Mouse (Mus musculus) stomach, embryonic 15.5 days (tissue): ENCODE results near the gene Apobec4. TPM values are rescaled to one million over a fixed set of nuclear protein-coding genes. Genes with fewer than 3 reads are reported as not detected.

ENCODE experiments used
- ATAC-seq: fragments of 200-750 bp; cut with Nextera tagmentation; 2 replicates; pipeline ENCODE4 v1.8.0; 2017; ENCODE audit warnings: low read depth, moderate number of reproducible peaks, moderate TSS enrichment; ENCODE audit not compliant: insufficient read depth, low FRiP score
- H3K27ac ChIP-seq: fragments of 300-500 bp; sonication (generic); 2 replicates; pipeline ENCODE4 v1.5.1; 2015; ENCODE audit warnings: mild to moderate bottlenecking, inconsistent platforms
- H3K27me3 ChIP-seq: fragments of 300-500 bp; sonication (generic); replicated peaks from 2 replicates; pipeline ENCODE4 v1.6.1; 2015; ENCODE audit warnings: inconsistent platforms
- H3K36me3 ChIP-seq: fragments of 300-500 bp; sonication (generic); 2 replicates; pipeline ENCODE4 v1.6.1; 2015; ENCODE audit warnings: inconsistent platforms
- H3K4me1 ChIP-seq: fragments of 300-500 bp; sonication (generic); 2 replicates; pipeline ENCODE4 v1.6.1; 2015; ENCODE audit warnings: inconsistent platforms
- H3K4me2 ChIP-seq: fragments of 300-500 bp; sonication (generic); 2 replicates; pipeline ENCODE4 v1.6.1; 2015; ENCODE audit warnings: mild to moderate bottlenecking, inconsistent platforms
- H3K4me3 ChIP-seq: fragments of 300-500 bp; sonication (generic); replicated peaks from 2 replicates; pipeline ENCODE4 v1.5.1; 2015; ENCODE audit warnings: inconsistent platforms
- H3K9ac ChIP-seq: fragments of 300-500 bp; sonication (generic); 2 replicates; pipeline ENCODE4 v1.6.1; 2015; ENCODE audit warnings: inconsistent platforms
- H3K9me3 ChIP-seq: fragments of 300-500 bp; sonication (generic); 2 replicates; pipeline ENCODE4 v1.6.1; 2016; ENCODE audit warnings: inconsistent platforms
- WGBS: fragments of 180-500 bp; shearing (Covaris S2); methylation state at CpG from one replicate; pipeline ENCODE4 v1.1.7; 2015; 5-methylcytosine and 5-hydroxymethylcytosine counted together
- polyA plus RNA-seq: library from polyadenylated mRNA; unstranded; fragments of >200 nt; fragmentation: Nextera tagmentation; extraction: Ambion mirVana; gene quantifications from 2 replicates; pipeline ENCODE4 v1.2.1, GENCODE M21; 2015

The Apobec4 gene
- polyA plus RNA-seq, 1 experiment from 2014 or later: 0.08 TPM

DNA sequence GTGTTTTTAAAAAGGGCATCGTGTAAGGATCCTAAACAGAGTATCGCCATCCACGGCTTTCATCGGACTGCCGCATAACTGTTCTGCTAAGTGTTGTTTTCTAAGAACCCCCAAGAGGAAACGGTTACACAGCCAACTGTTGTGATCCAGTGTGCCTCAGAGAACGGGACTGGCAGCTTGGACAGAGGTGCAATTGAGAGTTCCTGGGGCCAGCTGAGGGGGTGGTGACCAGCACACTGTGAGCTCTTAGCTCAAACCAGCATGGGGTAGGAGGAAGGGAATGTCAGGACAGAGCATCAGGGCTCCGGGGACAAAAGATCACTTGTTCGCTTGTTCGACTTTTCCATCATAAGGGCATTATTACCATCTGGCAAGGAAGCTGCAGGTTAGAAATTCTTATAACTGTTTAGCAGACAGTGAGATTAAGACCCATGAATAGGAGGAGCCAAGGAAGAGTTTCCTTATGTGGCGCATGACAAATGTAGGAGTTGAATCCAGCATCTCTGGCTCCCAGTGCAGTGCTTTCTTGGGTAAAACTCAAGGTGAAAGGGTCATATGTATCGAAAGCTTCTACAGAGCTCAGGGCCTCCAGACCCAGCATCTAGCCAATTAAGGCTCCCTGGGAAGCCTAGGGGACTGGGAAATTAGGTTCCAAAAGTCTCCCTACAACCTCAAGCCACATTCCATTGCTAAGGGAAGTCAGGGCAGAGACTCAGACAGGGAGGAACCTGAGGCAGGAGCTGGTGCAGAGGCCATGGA, 42.6 kb downstream of the Apobec4 start:
- H3K27ac ChIP-seq: no peak overlapping the region
- 66% methylated on average over 12 of the region's 12 CpGs for WGBS
- H3K4me3 ChIP-seq: no peak overlapping the region
- peaks cover 4% of the 10 kb centered on the region; the same call in 1 of the 2 replicates for H3K4me1 ChIP-seq
- peak; percentile 48; the same call in 1 of the 2 replicates for ATAC-seq
- no peak overlapping the region for H3K9ac ChIP-seq
- H3K36me3 ChIP-seq: no peaks in the 10 kb centered on the region
- H3K9me3 ChIP-seq: no peaks in the 10 kb centered on the region
- H3K27me3 ChIP-seq: no peaks in the 10 kb centered on the region
- no peak overlapping the region for H3K4me2 ChIP-seq

DNA sequence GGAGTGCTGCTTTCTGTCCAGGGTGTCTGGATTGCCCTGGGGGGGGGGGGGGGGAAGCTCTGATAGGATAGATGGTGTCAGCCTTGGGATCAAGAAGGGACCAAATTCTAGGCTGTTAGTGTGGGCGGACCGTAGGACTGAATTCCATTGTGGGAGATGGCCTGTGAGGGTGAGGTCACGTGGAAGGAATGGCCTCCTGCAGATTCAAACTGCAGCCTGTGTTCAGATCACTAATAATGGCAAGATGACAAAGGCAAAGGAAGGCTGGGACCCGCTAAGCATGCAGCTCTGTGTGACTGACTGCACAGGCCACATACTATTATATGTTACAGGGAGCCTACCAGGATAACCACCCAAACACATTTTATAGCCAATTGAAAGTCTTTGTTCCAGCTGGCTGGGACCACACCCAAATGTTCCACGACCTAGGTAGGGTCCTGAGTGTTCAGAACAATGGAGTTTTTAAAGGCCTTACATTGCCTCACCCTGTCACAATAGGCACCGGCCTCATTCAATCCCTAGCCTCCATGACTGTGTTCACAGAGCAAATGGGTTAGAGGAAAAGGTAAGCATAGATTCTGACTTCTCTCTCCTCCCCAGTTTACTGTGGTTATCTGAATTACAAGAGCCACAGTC, 43.3 kb downstream of the Apobec4 start:
- no peak overlapping the region for H3K27ac ChIP-seq
- no peak overlapping the region for H3K4me3 ChIP-seq
- whole genome bisulfite sequencing: 72% methylated on average over 6 of the region's 6 CpGs
- no peak overlapping the region for H3K9ac ChIP-seq
- H3K4me2 ChIP-seq: no peak overlapping the region
- no peaks in the 10 kb centered on the region for H3K9me3 ChIP-seq
- H3K27me3 ChIP-seq: no peaks in the 10 kb centered on the region
- H3K36me3 ChIP-seq: no peaks in the 10 kb centered on the region
- no peak for ATAC-seq
- H3K4me1 ChIP-seq: 0 out of 2 replicates have a peak, but pooled peaks cover 2% of the 10 kb centered on the region

DNA sequence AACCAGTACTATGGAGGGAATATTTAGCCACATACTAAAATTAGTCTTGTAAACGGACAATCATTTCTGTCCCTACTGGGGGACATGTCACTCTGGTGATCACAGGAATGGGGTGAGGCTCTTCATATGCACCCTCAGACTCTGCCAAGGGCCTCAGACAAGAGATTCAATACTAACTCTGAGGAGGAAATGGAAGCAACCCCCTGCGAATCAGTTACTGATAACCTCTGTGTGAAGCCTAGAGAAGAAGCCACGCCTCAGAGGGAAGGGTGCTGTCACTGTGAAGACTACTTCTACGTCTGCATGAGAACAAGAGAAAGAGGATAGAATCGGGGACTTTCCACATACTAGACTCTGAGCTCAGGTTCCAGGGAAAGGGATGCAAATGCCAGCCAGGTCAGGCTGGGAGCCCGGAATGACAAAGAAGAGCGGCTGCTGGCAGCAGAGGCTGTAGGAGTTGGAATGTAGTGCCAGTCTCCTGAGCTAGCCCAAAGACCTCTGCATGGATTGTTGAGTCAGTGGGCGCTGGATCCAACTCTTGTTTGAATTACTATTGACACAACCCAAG, 45.4 kb downstream of the Apobec4 start:
- 65% methylated on average over 8 of the region's 8 CpGs for WGBS
- Histone ChIP-seq H3K4me2 (no peak overlapping the region), H3K9ac (no peak overlapping the region), H3K4me1 (0 out of 2 replicates have a peak, but pooled peaks cover 2% of the 10 kb centered on the region), H3K9me3 (no peaks in the 10 kb centered on the region), H3K27me3 (no peaks in the 10 kb centered on the region), H3K36me3 (no peaks in the 10 kb centered on the region), H3K27ac (no peak overlapping the region), H3K4me3 (no peak overlapping the region)
- ATAC-seq: no peak

DNA sequence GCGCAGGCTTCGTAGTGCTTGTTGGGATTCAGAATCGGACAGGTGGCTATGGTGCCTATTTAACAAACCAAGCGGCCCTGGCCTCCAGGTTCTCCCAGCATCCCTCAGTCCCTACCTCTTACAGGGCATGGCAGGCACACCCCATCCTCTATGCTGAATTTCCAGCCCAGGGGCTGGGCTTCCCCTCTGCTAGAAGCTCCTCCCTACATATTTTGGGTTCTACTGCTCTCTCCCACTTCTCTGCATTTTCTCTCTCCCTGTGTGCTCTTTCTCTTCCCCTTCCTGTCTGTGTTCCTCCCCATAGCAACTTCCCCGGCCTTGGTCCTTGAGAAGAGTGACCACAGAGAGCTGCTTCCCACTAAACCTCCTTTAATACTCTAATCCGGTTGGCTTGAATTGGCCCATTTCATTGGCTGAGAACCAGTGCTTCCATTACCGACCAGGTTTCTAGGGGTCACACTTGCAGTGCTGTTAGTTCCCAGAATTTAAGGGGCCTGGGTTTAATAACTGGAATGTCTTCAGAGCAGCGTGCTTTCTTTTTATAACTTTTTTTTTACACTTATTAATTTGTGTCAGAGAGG, 46.4 kb downstream of the Apobec4 start:
- no peak for ATAC-seq

DNA sequence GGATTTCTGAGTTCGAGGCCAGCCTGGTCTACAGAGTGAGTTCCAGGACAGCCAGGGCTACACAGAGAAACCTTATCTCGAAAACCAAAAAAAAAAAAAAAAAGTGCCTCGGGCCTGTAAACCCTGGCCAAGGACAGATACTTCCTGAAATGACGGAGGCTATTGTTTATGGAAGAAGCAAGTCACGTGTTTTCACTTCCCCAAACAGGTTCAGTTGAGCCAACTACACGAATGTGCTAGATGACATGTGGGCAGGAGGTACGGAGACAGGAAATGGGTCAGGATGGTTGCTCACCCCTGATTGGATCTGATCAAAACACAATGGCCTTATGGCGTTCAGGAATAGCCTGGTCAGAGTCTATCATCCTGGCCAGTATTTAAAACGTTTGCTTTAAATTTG, 47.8 kb downstream of the Apobec4 start:
- Histone ChIP-seq H3K4me1 (no peaks in the 10 kb centered on the region), H3K27me3 (no peaks in the 10 kb centered on the region), H3K9ac (no peak overlapping the region), H3K4me3 (no peak overlapping the region), H3K27ac (no peak overlapping the region), H3K36me3 (no peaks in the 10 kb centered on the region), H3K4me2 (no peak overlapping the region), H3K9me3 (no peaks in the 10 kb centered on the region)
- 55% methylated on average over 9 of the region's 9 CpGs for WGBS
- peak; percentile 50; the same call in 1 of the 2 replicates for ATAC-seq

More for the DNA sequence above, 46.4 kb downstream of the Apobec4 start:
- H3K4me1 ChIP-seq: no peaks in the 10 kb centered on the region
- H3K27me3 ChIP-seq: no peaks in the 10 kb centered on the region
- H3K9ac ChIP-seq: no peak overlapping the region
- H3K27ac ChIP-seq: no peak overlapping the region
- no peak overlapping the region for H3K4me3 ChIP-seq
- no peaks in the 10 kb centered on the region for H3K36me3 ChIP-seq
- no peaks in the 10 kb centered on the region for H3K9me3 ChIP-seq
- H3K4me2 ChIP-seq: no peak overlapping the region
- 76% methylated on average over 8 of the region's 8 CpGs for WGBS

DNA sequence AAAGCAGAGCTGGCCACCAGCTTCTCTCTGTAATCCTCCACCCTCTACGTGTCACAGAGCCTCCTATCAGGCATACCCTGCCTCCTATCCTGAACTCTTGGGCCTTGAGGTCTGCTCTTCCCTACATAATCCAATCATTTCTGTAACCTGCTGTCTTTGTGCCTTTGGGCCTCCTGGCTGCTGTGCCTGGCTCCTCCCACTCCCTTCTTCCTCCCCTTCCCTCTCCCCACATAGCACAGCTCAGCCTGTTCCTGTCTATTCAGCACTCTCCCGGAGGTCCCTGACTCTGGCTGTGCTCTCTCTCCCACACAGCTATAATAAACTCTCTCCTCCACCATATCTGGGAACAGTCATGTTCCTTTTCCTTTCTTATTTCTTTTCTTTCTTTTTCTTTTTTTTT, 49.5 kb downstream of the Apobec4 start, which contains the start of gene Ncf2:
Gene Ncf2 (plus strand): TSS at position 298 of the 400 bp plus-strand sequence.
- H3K4me3 ChIP-seq: no peak within 1 kb of the TSS
- H3K9me3 ChIP-seq: no peaks in the 10 kb centered on the region
- H3K36me3 ChIP-seq: no peaks in the 10 kb centered on the region
- peak within 1 kb of the TSS; percentile 2 for H3K27ac ChIP-seq
- H3K4me1 ChIP-seq: no peaks in the 10 kb centered on the region
- WGBS: 16% methylated on average over 2 of the region's 2 CpGs
- H3K27me3 ChIP-seq: no peaks in the 10 kb centered on the region
- H3K4me2 ChIP-seq: no peak within 1 kb of the TSS
- peak; percentile 86; the same call in 1 of the 2 replicates for ATAC-seq
- H3K9ac ChIP-seq: no peak within 1 kb of the TSS

DNA sequence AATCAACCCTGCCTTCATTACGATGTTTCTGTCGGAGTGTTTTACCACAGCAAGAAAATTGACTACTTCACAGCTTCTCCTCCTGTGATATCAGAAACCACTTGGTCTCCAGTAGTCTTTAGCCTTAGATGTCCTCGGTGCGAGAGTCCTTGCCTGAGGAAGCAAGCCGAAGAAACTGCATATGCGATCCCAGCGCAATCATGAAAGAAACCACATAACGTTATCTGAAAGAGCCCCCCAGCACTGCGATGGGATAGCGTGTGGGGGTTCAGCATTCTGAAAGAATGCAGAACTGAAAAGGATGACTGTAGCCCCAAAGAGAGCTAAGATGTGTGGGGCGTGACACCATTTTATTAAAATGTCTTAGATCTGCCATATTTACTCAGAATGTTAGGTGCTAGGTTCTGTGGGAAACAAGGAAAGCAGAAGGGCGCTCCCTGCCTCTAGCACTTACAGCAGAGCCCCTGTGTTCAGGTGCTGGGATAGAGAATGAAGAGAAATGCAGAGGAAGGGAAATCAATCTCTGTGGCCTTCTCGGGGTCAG, 50.4 kb downstream of the Apobec4 start:
- ATAC-seq: no peak
- 81% methylated on average over 13 of the region's 13 CpGs for WGBS
- no peak overlapping the region for H3K4me2 ChIP-seq

DNA sequence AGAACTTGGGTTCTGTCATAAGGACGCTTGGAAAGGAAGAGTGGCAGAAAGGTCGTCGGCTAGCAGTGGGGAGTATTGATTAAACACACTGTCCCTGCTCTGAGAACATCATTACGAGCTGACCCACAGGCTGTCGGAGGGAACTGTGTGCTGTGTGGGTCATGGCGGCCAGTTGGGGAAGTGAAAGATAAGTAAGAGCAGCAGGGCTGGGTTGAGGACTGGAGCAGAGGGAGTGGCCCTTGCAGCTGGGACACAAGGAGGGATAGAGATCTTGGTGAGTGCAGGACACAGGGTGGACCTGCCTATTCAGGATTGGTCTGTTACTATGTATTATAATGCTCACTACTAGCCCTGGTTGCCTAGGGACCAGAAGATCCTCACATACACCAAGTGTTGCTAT, 54.6 kb downstream of the Apobec4 start:
- WGBS: 70% methylated on average over 6 of the region's 6 CpGs
- no peak for ATAC-seq
- Histone ChIP-seq H3K4me2 (no peak overlapping the region), H3K27ac (no peak overlapping the region), H3K36me3 (no peaks in the 10 kb centered on the region), H3K9me3 (no peaks in the 10 kb centered on the region), H3K4me1 (no peaks in the 10 kb centered on the region), H3K27me3 (no peaks in the 10 kb centered on the region), H3K9ac (no peak overlapping the region), H3K4me3 (no peak overlapping the region)

More for the DNA sequence above, 50.4 kb downstream of the Apobec4 start:
- Histone ChIP-seq H3K36me3 (no peaks in the 10 kb centered on the region), H3K9ac (no peak overlapping the region), H3K4me3 (no peak overlapping the region), H3K27ac (no peak overlapping the region; the same call in 1 of the 2 replicates), H3K4me1 (no peaks in the 10 kb centered on the region), H3K27me3 (no peaks in the 10 kb centered on the region), H3K9me3 (no peaks in the 10 kb centered on the region)

Other genes with a start within 250 kb of the Apobec4 start
- 41.5 and 41.7 TPM in 2 replicates for gene Rgl1, start 15.8 kb downstream of the Apobec4 start, polyA plus RNA-seq
- gene Arpc5, start 16.0 kb downstream of the Apobec4 start, polyA plus RNA-seq: 326 and 330 TPM in 2 replicates
- gene Ncf2, start 49.6 kb downstream of the Apobec4 start, polyA plus RNA-seq: 6.1 and 7.0 TPM in 2 replicates
- gene Smg7, start 152.1 kb downstream of the Apobec4 start, polyA plus RNA-seq: 22.8 and 27.5 TPM in 2 replicates
- gene Nmnat2, start 204.4 kb downstream of the Apobec4 start, polyA plus RNA-seq: 1.5 and 2.4 TPM in 2 replicates